In the genomic region with DNA sequence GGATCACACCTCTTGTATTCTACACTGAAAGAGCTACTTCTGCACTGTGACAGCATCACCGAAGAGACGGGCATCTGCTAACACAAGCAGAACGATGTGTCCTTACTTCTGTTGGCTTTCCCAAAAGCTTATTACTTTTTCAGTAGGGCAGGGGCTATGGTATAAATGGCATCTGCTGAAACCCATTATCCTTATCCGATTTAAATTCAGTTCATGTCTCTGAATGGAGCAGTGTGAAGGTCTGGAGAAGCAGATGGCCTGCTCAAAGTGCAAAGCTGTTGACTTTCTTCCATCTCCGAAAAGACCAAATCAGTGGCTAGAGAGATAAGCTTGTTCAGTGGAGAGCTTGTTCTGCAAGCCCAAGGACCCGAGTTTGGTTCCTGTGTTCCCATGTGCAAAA, we compare ENCODE assay signal across 26 mouse cellular contexts. TPM values are rescaled to one million over a fixed set of nuclear protein-coding genes. Genes with fewer than 3 reads are reported as not detected.
A peak's percentile ranks its signal among the peaks of the same experiment; 100 is the strongest.
DNase-seq lines count a peak whose midpoint lies in the region; ATAC-seq and TF ChIP-seq lines count a peak whose summit lies in the region.
"Had no signal": no experiment of that assay in that cellular context is flagged by ENCODE, and none has a peak within 500 bp of the region (broad histone marks: within the 10 kb centered on the region; RNA-seq: fewer than 3 reads in every experiment).

No protein-coding gene starts in this region.

- H3K27me3 ChIP-seq in forebrain, embryonic 13.5 days = no peaks in the 10 kb centered on the region
- H3K27me3 ChIP-seq in forebrain, embryonic 12.5 days = 0 out of 2 replicates have a peak, but pooled peaks cover 2% of the 10 kb centered on the region
- H3K27me3 ChIP-seq in hindbrain, embryonic 15.5 days = no peaks in the 10 kb centered on the region
- no peaks in the 10 kb centered on the region for H3K27me3 ChIP-seq in hindbrain, embryonic 13.5 days
- H3K27me3 ChIP-seq in midbrain, embryonic 12.5 days = no peaks in the 10 kb centered on the region
- H3K27me3 ChIP-seq in midbrain, embryonic 11.5 days (ENCODE audit: control insufficient read depth, insufficient read depth, low read length) = no peaks in the 10 kb centered on the region
- H3K27me3 ChIP-seq in forebrain, postnatal 0 days (ENCODE audit: insufficient read depth, low read length) = no peaks in the 10 kb centered on the region
- H3K27me3 ChIP-seq: embryonic facial prominence, embryonic 13.5 days had no signal

- no peak overlapping the region for H3K4me2 ChIP-seq in forebrain, embryonic 13.5 days
- H3K4me2 ChIP-seq in forebrain, embryonic 12.5 days = no peak overlapping the region
- H3K4me2 ChIP-seq in hindbrain, embryonic 15.5 days = no peak overlapping the region
- no peak overlapping the region for H3K4me2 ChIP-seq in hindbrain, embryonic 13.5 days
- no peak overlapping the region for H3K4me2 ChIP-seq in midbrain, embryonic 12.5 days (replicated peaks)
- H3K4me2 ChIP-seq in midbrain, embryonic 11.5 days = no peak overlapping the region
- no peak overlapping the region for H3K4me2 ChIP-seq in forebrain, postnatal 0 days (ENCODE audit: low read depth)
- H3K4me2 ChIP-seq: embryonic facial prominence, embryonic 13.5 days; heart, embryonic 13.5 days; hindbrain, embryonic 12.5 days had no signal

- peak; percentile 28; the same call in 1 of the 2 replicates for ATAC-seq in forebrain, embryonic 13.5 days
- no peak for ATAC-seq in forebrain, embryonic 12.5 days (ENCODE audit: low FRiP score)
- 0 out of 2 replicates have a peak, but pooled peaks have one; percentile 35 for ATAC-seq in hindbrain, embryonic 15.5 days (ENCODE audit: low FRiP score, low read depth)
- ATAC-seq in hindbrain, embryonic 13.5 days (ENCODE audit: low FRiP score) = no peak
- 0 out of 2 replicates have a peak, but pooled peaks have one; percentile 4 for ATAC-seq in midbrain, embryonic 12.5 days (ENCODE audit: low FRiP score, low read depth)
- ATAC-seq in midbrain, embryonic 11.5 days (ENCODE audit: low FRiP score) = no peak; the same call in 1 of the 2 replicates
- peak; percentile 56 for ATAC-seq in forebrain, postnatal 0 days
- ATAC-seq: CD4-positive, CD25-positive, alpha-beta regulatory T cell, adult 4 months; intestine, embryonic 16.5 days had no signal

- no peak for TF ChIP-seq CTCF in forebrain, postnatal 0 days (IDR thresholded peaks at IDR 0.05; ENCODE audit: low read depth)

- H3K36me3 ChIP-seq in forebrain, embryonic 13.5 days (ENCODE audit: poor library complexity, severe bottlenecking) = no peaks in the 10 kb centered on the region
- no peaks in the 10 kb centered on the region for H3K36me3 ChIP-seq in forebrain, embryonic 12.5 days (replicated peaks)
- H3K36me3 ChIP-seq in hindbrain, embryonic 15.5 days = no peaks in the 10 kb centered on the region
- H3K36me3 ChIP-seq in hindbrain, embryonic 13.5 days = no peaks in the 10 kb centered on the region
- H3K36me3 ChIP-seq in midbrain, embryonic 12.5 days = no peaks in the 10 kb centered on the region
- no peaks in the 10 kb centered on the region for H3K36me3 ChIP-seq in midbrain, embryonic 11.5 days (ENCODE audit: control insufficient read depth, insufficient read depth, low read length)
- no peaks in the 10 kb centered on the region for H3K36me3 ChIP-seq in forebrain, postnatal 0 days (ENCODE audit: insufficient read depth)
- H3K36me3 ChIP-seq: embryonic facial prominence, embryonic 13.5 days; G1E; heart, embryonic 13.5 days; hindbrain, embryonic 12.5 days had no signal

- H3K4me3 ChIP-seq in forebrain, embryonic 13.5 days = no peak overlapping the region
- H3K4me3 ChIP-seq in forebrain, embryonic 12.5 days (replicated peaks) = no peak overlapping the region
- no peak overlapping the region for H3K4me3 ChIP-seq in hindbrain, embryonic 15.5 days
- no peak overlapping the region for H3K4me3 ChIP-seq in hindbrain, embryonic 13.5 days
- no peak overlapping the region for H3K4me3 ChIP-seq in midbrain, embryonic 12.5 days
- no peak overlapping the region for H3K4me3 ChIP-seq in midbrain, embryonic 11.5 days (ENCODE audit: low read depth, low read length)
- H3K4me3 ChIP-seq in forebrain, postnatal 0 days (ENCODE audit: low read depth, low read length) = no peak overlapping the region
- H3K4me3 ChIP-seq: embryonic facial prominence, embryonic 13.5 days; heart, embryonic 13.5 days; hindbrain, embryonic 12.5 days had no signal

- H3K9ac ChIP-seq in forebrain, embryonic 13.5 days = no peak overlapping the region
- no peak overlapping the region for H3K9ac ChIP-seq in forebrain, embryonic 12.5 days
- H3K9ac ChIP-seq in hindbrain, embryonic 15.5 days = no peak overlapping the region
- H3K9ac ChIP-seq in hindbrain, embryonic 13.5 days = no peak overlapping the region
- H3K9ac ChIP-seq in midbrain, embryonic 12.5 days (replicated peaks) = no peak overlapping the region
- no peak overlapping the region for H3K9ac ChIP-seq in midbrain, embryonic 11.5 days (ENCODE audit: low read length)
- H3K9ac ChIP-seq in forebrain, postnatal 0 days = no peak overlapping the region
- H3K9ac ChIP-seq: embryonic facial prominence, embryonic 13.5 days; heart, embryonic 13.5 days; hindbrain, embryonic 12.5 days had no signal

- DNase-seq in midbrain, embryonic 11.5 days (ENCODE audit: low spot score, missing footprints) = no peak
- no peak for DNase-seq in forebrain, postnatal 0 days
- no peak for DNase-seq in cerebellum, adult 9-10 months
- DNase-seq: adrenal gland, adult 8-10 months; adrenal gland, postnatal 36 days; B cell, adult 2 months; cerebellum, adult 11 months; cerebellum, adult 8-10 months; cerebellum, postnatal 36 days; gastrocnemius, postnatal 10 days; heart, postnatal 36 days had no signal

- WGBS in forebrain, embryonic 13.5 days = 75% methylated on average over 6 of the region's 6 CpGs
- WGBS in forebrain, embryonic 12.5 days = 76% methylated on average over 6 of the region's 6 CpGs
- WGBS in hindbrain, embryonic 15.5 days = 75% methylated on average over 6 of the region's 6 CpGs
- 73% methylated on average over 6 of the region's 6 CpGs for WGBS in hindbrain, embryonic 13.5 days
- WGBS in midbrain, embryonic 12.5 days = 79% methylated on average over 6 of the region's 6 CpGs
- WGBS in midbrain, embryonic 11.5 days = 78% methylated on average over 6 of the region's 6 CpGs
- WGBS in forebrain, postnatal 0 days = 48% methylated on average over 6 of the region's 6 CpGs

- peaks cover 31% of the 10 kb centered on the region for H3K4me1 ChIP-seq in forebrain, embryonic 13.5 days
- peaks cover 35% of the 10 kb centered on the region for H3K4me1 ChIP-seq in forebrain, embryonic 12.5 days
- peaks cover 27% of the 10 kb centered on the region for H3K4me1 ChIP-seq in hindbrain, embryonic 15.5 days (replicated peaks)
- peaks cover 29% of the 10 kb centered on the region for H3K4me1 ChIP-seq in hindbrain, embryonic 13.5 days (replicated peaks)
- peaks cover 28% of the 10 kb centered on the region for H3K4me1 ChIP-seq in midbrain, embryonic 12.5 days
- peaks cover 13% of the 10 kb centered on the region for H3K4me1 ChIP-seq in midbrain, embryonic 11.5 days (ENCODE audit: control insufficient read depth, insufficient read depth, low read length)
- H3K4me1 ChIP-seq in forebrain, postnatal 0 days (ENCODE audit: insufficient read depth) = peaks cover 6% of the 10 kb centered on the region; the same call in 1 of the 2 replicates

- no peaks in the 10 kb centered on the region for H3K9me3 ChIP-seq in forebrain, embryonic 13.5 days (replicated peaks)
- no peaks in the 10 kb centered on the region for H3K9me3 ChIP-seq in forebrain, embryonic 12.5 days
- no peaks in the 10 kb centered on the region for H3K9me3 ChIP-seq in hindbrain, embryonic 15.5 days
- H3K9me3 ChIP-seq in hindbrain, embryonic 13.5 days = no peaks in the 10 kb centered on the region
- no peaks in the 10 kb centered on the region for H3K9me3 ChIP-seq in midbrain, embryonic 12.5 days
- no peaks in the 10 kb centered on the region for H3K9me3 ChIP-seq in midbrain, embryonic 11.5 days (ENCODE audit: control insufficient read depth, low read length)
- no peaks in the 10 kb centered on the region for H3K9me3 ChIP-seq in forebrain, postnatal 0 days (ENCODE audit: low read length)
- H3K9me3 ChIP-seq: embryonic facial prominence, embryonic 13.5 days; heart, embryonic 13.5 days; hindbrain, embryonic 12.5 days had no signal

- H3K27ac ChIP-seq in forebrain, embryonic 13.5 days = no peak overlapping the region
- no peak overlapping the region for H3K27ac ChIP-seq in forebrain, embryonic 12.5 days
- no peak overlapping the region for H3K27ac ChIP-seq in hindbrain, embryonic 15.5 days (replicated peaks)
- H3K27ac ChIP-seq in hindbrain, embryonic 13.5 days = no peak overlapping the region
- H3K27ac ChIP-seq in midbrain, embryonic 12.5 days (replicated peaks) = no peak overlapping the region
- H3K27ac ChIP-seq in midbrain, embryonic 11.5 days (ENCODE audit: low read depth, low read length) = no peak overlapping the region
- H3K27ac ChIP-seq in forebrain, postnatal 0 days (ENCODE audit: low read depth, low read length) = no peak overlapping the region
- H3K27ac ChIP-seq: embryonic facial prominence, embryonic 13.5 days; heart, embryonic 13.5 days; hindbrain, embryonic 12.5 days had no signal

RNA-seq across cellular contexts. Expression of a gene that starts 10.1 kb away (rescaled TPM):
- polyA plus RNA-seq in forebrain, embryonic 13.5 days (2015; fragmentation: Nextera tagmentation; extraction: Ambion mirVana) = not detected in 2 replicates
- polyA plus RNA-seq in forebrain, embryonic 12.5 days (2016; fragmentation: Nextera tagmentation; extraction: Ambion mirVana) = not detected in 2 replicates
- polyA plus RNA-seq in hindbrain, embryonic 15.5 days (2015; fragmentation: Nextera tagmentation; extraction: Ambion mirVana) = not detected in 2 replicates
- not detected in 2 replicates for polyA plus RNA-seq in hindbrain, embryonic 13.5 days (2015; fragmentation: Nextera tagmentation; extraction: Ambion mirVana)
- polyA plus RNA-seq in midbrain, embryonic 12.5 days (2016; fragmentation: Nextera tagmentation; extraction: Ambion mirVana) = not detected in 2 replicates
- not detected in 2 replicates for polyA plus RNA-seq in midbrain, embryonic 11.5 days (2014; fragmentation: Nextera tagmentation; extraction: Ambion mirVana)
- not detected in 2 replicates for total RNA-seq in forebrain, postnatal 0 days (2014; rRNA removed)
- polyA plus RNA-seq in forebrain, postnatal 0 days (2015; fragmentation: Nextera tagmentation; extraction: Ambion mirVana) = not detected in 2 replicates
- total RNA-seq: adrenal gland, adult 8-10 months; adrenal gland, postnatal 36 days; G1E; gastrocnemius, postnatal 10 days; heart, adult 8-10 months; heart, postnatal 36 days had no signal
- polyA plus RNA-seq: CD4-positive, CD25-positive, alpha-beta regulatory T cell, adult 4 months; embryonic facial prominence, embryonic 13.5 days; frontal cortex, adult 2 months; G1E; gonadal fat pad, adult 2 months; heart, embryonic 13.5 days; heart, postnatal 0 days; hindbrain, embryonic 12.5 days; intestine, embryonic 16.5 days had no signal

Comparison
In these comparisons a context has a peak if more than half of its experiments do, and no peak if none do; other contexts are left out.
1. ATAC-seq: peak in forebrain, embryonic 13.5 days (single experiment), hindbrain, embryonic 15.5 days (single experiment), midbrain, embryonic 12.5 days (single experiment) and forebrain, postnatal 0 days (single experiment); none in forebrain, embryonic 12.5 days (single experiment), hindbrain, embryonic 13.5 days (single experiment) and midbrain, embryonic 11.5 days (single experiment).